Mouse (Mus musculus) hindbrain, embryonic 11.5 days (tissue): ENCODE data around the gene Erbb3. TPM values are rescaled to one million over a fixed set of nuclear protein-coding genes. Genes with fewer than 3 reads are reported as not detected.

Experiments used
- ATAC-seq: fragments of 200-750 bp; cut with Nextera tagmentation; 2 replicates; pipeline ENCODE4 v1.8.0; 2017; ENCODE audit warnings: mild to moderate bottlenecking, moderate TSS enrichment, moderate library complexity; ENCODE audit not compliant: low FRiP score
- DNase-seq: peaks from one replicate; pipeline ENCODE4 v3.0.0-alpha.2; 2015; ENCODE audit warnings: low spot score
- H3K27ac ChIP-seq: fragments of 300-500 bp; sonication (generic); 2 replicates; pipeline ENCODE4 v1.5.1; 2014; ENCODE audit warnings: mild to moderate bottlenecking, low read depth, low read length
- H3K27me3 ChIP-seq: fragments of 300-500 bp; sonication (generic); 2 replicates; pipeline ENCODE4 v1.6.1; 2014; ENCODE audit warnings: mild to moderate bottlenecking, low read length, moderate library complexity, mixed read lengths; ENCODE audit not compliant: control insufficient read depth, insufficient read depth
- H3K36me3 ChIP-seq: fragments of 300-500 bp; sonication (generic); 2 replicates; pipeline ENCODE4 v1.6.1; 2014; ENCODE audit warnings: mild to moderate bottlenecking, low read length, moderate library complexity, mixed read lengths; ENCODE audit not compliant: control insufficient read depth, insufficient read depth
- H3K4me1 ChIP-seq: fragments of 300-500 bp; sonication (generic); replicated peaks from 2 replicates; pipeline ENCODE4 v1.6.1; 2014; ENCODE audit warnings: low read length, mixed read lengths; ENCODE audit not compliant: control insufficient read depth, insufficient read depth
- H3K4me2 ChIP-seq: fragments of 300-500 bp; sonication (generic); replicated peaks from 2 replicates; pipeline ENCODE4 v1.6.1; 2014; ENCODE audit warnings: mild to moderate bottlenecking, low read depth, low read length
- H3K4me3 ChIP-seq: fragments of 300-500 bp; sonication (generic); 2 replicates; pipeline ENCODE4 v1.5.1; 2014; ENCODE audit warnings: low read depth, low read length
- H3K9ac ChIP-seq: fragments of 300-500 bp; sonication (generic); 2 replicates; pipeline ENCODE4 v1.6.1; 2014; ENCODE audit warnings: low read depth, low read length
- H3K9me3 ChIP-seq: fragments of 300-500 bp; sonication (generic); 2 replicates; pipeline ENCODE4 v1.6.1; 2016; ENCODE audit warnings: low read length; ENCODE audit not compliant: control insufficient read depth
- WGBS: fragments of 180-500 bp; shearing (Covaris S2); extraction: QIAGEN DNeasy Blood & Tissue Kit; methylation state at CpG from one replicate; pipeline ENCODE4 v1.1.7; 2014; 5-methylcytosine and 5-hydroxymethylcytosine counted together
- polyA plus RNA-seq: library from polyadenylated mRNA; unstranded; fragments of >200 nt; fragmentation: Nextera tagmentation; extraction: Ambion mirVana; gene quantifications from 2 replicates; pipeline ENCODE4 v1.2.1, GENCODE M21; 2014

The Erbb3 gene
- polyA plus RNA-seq, 1 experiment from 2014 or later: 4.6 TPM

DNA sequence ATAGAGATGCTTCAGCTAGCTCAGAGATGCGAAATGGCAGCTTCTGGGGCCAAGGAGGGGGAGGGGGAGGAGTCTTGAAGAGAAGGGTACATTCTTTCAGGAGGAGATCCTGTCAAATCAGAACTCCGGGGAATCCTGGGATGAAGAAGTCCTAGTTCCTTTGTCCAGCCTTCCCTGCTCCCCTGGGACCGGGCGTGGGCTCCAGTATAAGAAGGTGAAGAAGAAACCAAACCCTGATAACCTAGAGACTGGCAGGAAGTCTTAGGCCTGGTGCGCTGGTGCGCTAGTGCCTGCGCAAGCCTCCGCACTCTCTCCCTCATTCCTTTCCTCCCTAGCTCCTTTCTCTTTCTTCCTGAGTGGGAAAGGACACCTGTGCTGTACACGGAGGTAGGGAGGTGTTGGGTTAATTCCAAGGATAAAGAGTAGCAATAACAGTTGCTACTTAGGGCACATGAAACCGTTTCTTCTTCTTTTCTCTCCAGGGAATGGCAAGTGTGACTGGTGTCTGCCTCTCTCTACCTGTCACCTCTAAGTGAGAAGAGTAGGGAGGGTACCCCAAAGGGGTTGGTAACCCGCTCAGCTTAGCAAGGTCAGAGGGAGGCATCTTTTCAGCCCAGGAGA is 65.2 kb downstream of the Erbb3 start:
- peaks cover 5% of the 10 kb centered on the region; the same call in 1 of the 2 replicates for H3K4me1 ChIP-seq
- peak overlapping the region; percentile 71 for H3K9ac ChIP-seq
- H3K27me3 ChIP-seq: peaks cover 11% of the 10 kb centered on the region
- H3K9me3 ChIP-seq: no peaks in the 10 kb centered on the region
- DNase-seq: peak; percentile 50
- peak overlapping the region; percentile 78 for H3K4me3 ChIP-seq
- peak overlapping the region; percentile 36; the same call in 1 of the 2 replicates for H3K27ac ChIP-seq
- peak overlapping the region; percentile 99 for H3K4me2 ChIP-seq
- ATAC-seq: no peak; the same call in 1 of the 2 replicates
- 0 out of 2 replicates have a peak, but pooled peaks cover 2% of the 10 kb centered on the region for H3K36me3 ChIP-seq
- 3% methylated on average over 11 of the region's 11 CpGs for WGBS

GRCm38 (mm10) chr10:128522351-128522750 is 67.1 kb downstream of the Erbb3 start:
- Histone ChIP-seq H3K27ac (no peak overlapping the region), H3K9me3 (no peaks in the 10 kb centered on the region), H3K36me3 (0 out of 2 replicates have a peak, but pooled peaks cover 2% of the 10 kb centered on the region), H3K4me2 (no peak overlapping the region), H3K9ac (no peak overlapping the region), H3K4me3 (no peak overlapping the region), H3K4me1 (peaks cover 5% of the 10 kb centered on the region; the same call in 1 of the 2 replicates), H3K27me3 (peaks cover 19% of the 10 kb centered on the region)
- WGBS: 79% methylated on average over 6 of the region's 6 CpGs
- DNase-seq (no peak), ATAC-seq (no peak)

DNA sequence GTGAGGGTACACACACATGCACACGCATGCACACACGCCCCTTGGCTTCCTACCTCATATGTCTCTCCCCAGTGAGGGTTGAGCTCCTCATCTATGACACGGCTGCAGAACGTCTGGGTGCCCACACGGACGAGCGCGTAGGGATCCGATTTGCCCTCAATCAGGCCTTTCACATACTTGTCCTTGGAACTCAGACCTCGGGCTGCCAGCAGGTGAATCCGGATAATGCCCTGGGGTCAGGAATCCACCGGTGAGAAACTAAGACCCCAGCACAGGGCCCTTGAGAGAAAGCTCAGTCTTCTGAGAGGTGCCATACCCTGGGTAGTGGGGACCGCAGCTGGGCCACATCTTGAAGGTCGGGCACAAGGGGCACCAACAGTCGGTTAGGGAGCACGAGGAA is 68.9 kb downstream of the Erbb3 start:
- no peak overlapping the region for H3K4me2 ChIP-seq

GRCm38 (mm10) chr10:128518833-128519232 is 70.6 kb downstream of the Erbb3 start:
- Histone ChIP-seq H3K27ac (no peak overlapping the region), H3K4me1 (peaks cover under 1% of the 10 kb centered on the region; the same call in 1 of the 2 replicates), H3K9me3 (no peaks in the 10 kb centered on the region), H3K36me3 (0 out of 2 replicates have a peak, but pooled peaks cover 2% of the 10 kb centered on the region), H3K4me3 (no peak overlapping the region), H3K9ac (no peak overlapping the region), H3K27me3 (peaks cover 32% of the 10 kb centered on the region), H3K4me2 (no peak overlapping the region)
- ATAC-seq (no peak), DNase-seq (no peak)
- WGBS: 69% methylated on average over 7 of the region's 7 CpGs

More for the DNA sequence above, 68.9 kb downstream of the Erbb3 start:
- no peak overlapping the region for H3K27ac ChIP-seq
- H3K4me3 ChIP-seq: no peak overlapping the region
- H3K9ac ChIP-seq: no peak overlapping the region
- H3K36me3 ChIP-seq: 0 out of 2 replicates have a peak, but pooled peaks cover 2% of the 10 kb centered on the region
- H3K4me1 ChIP-seq: peaks cover 5% of the 10 kb centered on the region; the same call in 1 of the 2 replicates
- WGBS: 91% methylated on average over 16 of the region's 16 CpGs
- H3K27me3 ChIP-seq: peaks cover 32% of the 10 kb centered on the region
- no peaks in the 10 kb centered on the region for H3K9me3 ChIP-seq
- no peak for ATAC-seq
- no peak for DNase-seq

Other genes starting within 250 kb of the Erbb3 start
- 23.8 and 24.5 TPM in 2 replicates for gene Coq10a, start 220.7 kb downstream of the Erbb3 start, polyA plus RNA-seq
- gene Ankrd52, start 212.5 kb downstream of the Erbb3 start, polyA plus RNA-seq: 9.5 and 12.3 TPM in 2 replicates
- not detected in 2 replicates for gene Slc39a5, start 188.4 kb downstream of the Erbb3 start, polyA plus RNA-seq
- 125 and 130 TPM in 2 replicates for gene Nabp2, start 178.2 kb downstream of the Erbb3 start, polyA plus RNA-seq
- 44.2 and 44.7 TPM in 2 replicates for gene Rnf41, start 178.0 kb downstream of the Erbb3 start, polyA plus RNA-seq
- gene Smarcc2, start 130.4 kb downstream of the Erbb3 start, polyA plus RNA-seq: 126 and 170 TPM in 2 replicates
- 742 and 751 TPM in 2 replicates for gene Myl6, start 95.5 kb downstream of the Erbb3 start, polyA plus RNA-seq
- 3.3 and 4.2 TPM in 2 replicates for gene Myl6b, start 91.0 kb downstream of the Erbb3 start, polyA plus RNA-seq
- gene Esyt1, start 63.8 kb downstream of the Erbb3 start, polyA plus RNA-seq: 12.6 and 15.7 TPM in 2 replicates
- gene Zc3h10, start 41.9 kb downstream of the Erbb3 start, polyA plus RNA-seq: 14.1 and 15.0 TPM in 2 replicates
- 2,785 and 2,836 TPM in 2 replicates for gene Rpl41, start 40.3 kb downstream of the Erbb3 start, polyA plus RNA-seq
- 220 and 243 TPM in 2 replicates for gene Pa2g4, start 23.7 kb downstream of the Erbb3 start, polyA plus RNA-seq
- 596 and 615 TPM in 2 replicates for gene Rps26, start 37.1 kb upstream of the Erbb3 start, polyA plus RNA-seq
- gene Ikzf4, start 56.3 kb upstream of the Erbb3 start, polyA plus RNA-seq: 4.3 and 4.9 TPM in 2 replicates
- 12.0 and 14.8 TPM in 2 replicates for gene Suox, start 84.4 kb upstream of the Erbb3 start, polyA plus RNA-seq
- 76.0 and 83.0 TPM in 2 replicates for gene Rab5b, start 106.6 kb upstream of the Erbb3 start, polyA plus RNA-seq
- 4.5 and 5.8 TPM in 2 replicates for gene Pmel, start 114.5 kb upstream of the Erbb3 start, polyA plus RNA-seq
- gene Cdk2, start 115.4 kb upstream of the Erbb3 start, polyA plus RNA-seq: 75.2 and 86.5 TPM in 2 replicates
- 5.0 and 6.2 TPM in 2 replicates for gene Dgka, start 155.2 kb upstream of the Erbb3 start, polyA plus RNA-seq
- 44.5 and 48.3 TPM in 2 replicates for gene Pym1, start 158.2 kb upstream of the Erbb3 start, polyA plus RNA-seq
- 0.27 and 0.49 TPM in 2 replicates for gene Mmp19, start 201.3 kb upstream of the Erbb3 start, polyA plus RNA-seq
- 31.8 and 34.7 TPM in 2 replicates for gene Dnajc14, start 214.4 kb upstream of the Erbb3 start, polyA plus RNA-seq
- gene Tmem198b, start 214.7 kb upstream of the Erbb3 start, polyA plus RNA-seq: 14.2 and 16.3 TPM in 2 replicates
- 282 and 286 TPM in 2 replicates for gene Sarnp, start 227.7 kb upstream of the Erbb3 start, polyA plus RNA-seq
- gene Ormdl2, start 232.0 kb upstream of the Erbb3 start, polyA plus RNA-seq: 64.8 and 66.4 TPM in 2 replicates